ENCODE assay signal across 8 mouse cellular contexts in genomic region chr4:135219652-135220051, GRCm38 (mm10). TPM values are rescaled to one million over a fixed set of nuclear protein-coding genes. Genes with fewer than 3 reads are reported as not detected.
DNase-seq lines count a peak whose midpoint lies in the region; ATAC-seq and TF ChIP-seq lines count a peak whose summit lies in the region.

No protein-coding gene starts in this region.

- 67% methylated on average over 4 of the region's 4 CpGs for WGBS in midbrain, embryonic 10.5 days
- 60% methylated on average over 4 of the region's 4 CpGs for WGBS in midbrain, embryonic 13.5 days
- 61% methylated on average over 4 of the region's 4 CpGs for WGBS in limb, embryonic 11.5 days

- DNase-seq in midbrain, embryonic 10.5 days (ENCODE audit: low spot score), result peak; percentile 43
- peak; percentile 37 for DNase-seq in cerebellum, adult 8-10 months
- DNase-seq in gastrocnemius, adult 18-20 months (ENCODE audit: low spot score), result peak; percentile 80
- peak; percentile 73 to 86 for DNase-seq in kidney, adult 8-10 months
- peak; percentile 82 for DNase-seq in limb, embryonic 11.5 days (ENCODE audit: low spot score)
- peak; percentile 44 for DNase-seq in neural tube, embryonic 10.5 days (ENCODE audit: extremely low spot score, low spot score)

- H3K9me3 ChIP-seq in midbrain, embryonic 10.5 days (replicated peaks), result no peaks in the 10 kb centered on the region
- H3K9me3 ChIP-seq in midbrain, embryonic 13.5 days, result no peaks in the 10 kb centered on the region
- no peaks in the 10 kb centered on the region for H3K9me3 ChIP-seq in limb, embryonic 11.5 days (ENCODE audit: control insufficient read depth, low read length)

- no peak overlapping the region for H3K27ac ChIP-seq in midbrain, embryonic 10.5 days (replicated peaks)
- no peak overlapping the region for H3K27ac ChIP-seq in midbrain, embryonic 13.5 days
- H3K27ac ChIP-seq in limb, embryonic 11.5 days (replicated peaks; ENCODE audit: low read depth, low read length), result no peak overlapping the region
- no peak overlapping the region for H3K27ac ChIP-seq in testis, adult 2 months (ENCODE audit: control insufficient read depth, insufficient read depth, low read depth, low read length)

- peak; percentile 66; the same call in 1 of the 2 replicates for TF ChIP-seq CTCF in testis, adult 2 months (IDR thresholded peaks at IDR 0.05; ENCODE audit: control insufficient read depth, insufficient read depth, insufficient replicate concordance, low read depth, low read length)

- H3K36me3 ChIP-seq in midbrain, embryonic 10.5 days, result peaks cover 94% of the 10 kb centered on the region
- H3K36me3 ChIP-seq in midbrain, embryonic 13.5 days, result peaks cover 72% of the 10 kb centered on the region
- peaks cover 18% of the 10 kb centered on the region for H3K36me3 ChIP-seq in limb, embryonic 11.5 days (ENCODE audit: control insufficient read depth, insufficient read depth, low read length)
- peaks cover 3% of the 10 kb centered on the region for H3K36me3 ChIP-seq in testis, adult 2 months (ENCODE audit: control insufficient read depth, insufficient read depth, low read length)

- no peaks in the 10 kb centered on the region for H3K4me1 ChIP-seq in midbrain, embryonic 10.5 days
- H3K4me1 ChIP-seq in midbrain, embryonic 13.5 days (replicated peaks), result no peaks in the 10 kb centered on the region
- no peaks in the 10 kb centered on the region for H3K4me1 ChIP-seq in limb, embryonic 11.5 days (ENCODE audit: control insufficient read depth, insufficient read depth, low read length)
- no peaks in the 10 kb centered on the region for H3K4me1 ChIP-seq in testis, adult 2 months (ENCODE audit: control insufficient read depth, insufficient read depth, low read length)

- no peak for TF ChIP-seq POLR2A in testis, adult 2 months (IDR thresholded peaks at IDR 0.05; ENCODE audit: control insufficient read depth, low read depth, low read length)

- no peak overlapping the region for H3K9ac ChIP-seq in midbrain, embryonic 13.5 days (replicated peaks)
- H3K9ac ChIP-seq in limb, embryonic 11.5 days (ENCODE audit: low read length), result no peak overlapping the region

- ATAC-seq in midbrain, embryonic 13.5 days, result no peak
- ATAC-seq in limb, embryonic 11.5 days (ENCODE audit: insufficient number of reproducible peaks, low FRiP score, low TSS enrichment, low read depth), result no peak

- H3K4me2 ChIP-seq in midbrain, embryonic 13.5 days (replicated peaks), result no peak overlapping the region
- H3K4me2 ChIP-seq in limb, embryonic 11.5 days (ENCODE audit: low read depth, severe bottlenecking), result no peak overlapping the region

- H3K27me3 ChIP-seq in midbrain, embryonic 10.5 days (ENCODE audit: low read depth, poor library complexity, severe bottlenecking), result no peaks in the 10 kb centered on the region
- H3K27me3 ChIP-seq in midbrain, embryonic 13.5 days, result no peaks in the 10 kb centered on the region
- no peaks in the 10 kb centered on the region for H3K27me3 ChIP-seq in limb, embryonic 11.5 days (ENCODE audit: control insufficient read depth, insufficient read depth, low read length)
- H3K27me3 ChIP-seq in testis, adult 2 months (ENCODE audit: control insufficient read depth, insufficient read depth, low read length), result no peaks in the 10 kb centered on the region

- H3K4me3 ChIP-seq in midbrain, embryonic 10.5 days, result no peak overlapping the region
- H3K4me3 ChIP-seq in midbrain, embryonic 13.5 days (replicated peaks), result no peak overlapping the region
- H3K4me3 ChIP-seq in limb, embryonic 11.5 days (ENCODE audit: low read depth, low read length), result no peak overlapping the region
- no peak overlapping the region for H3K4me3 ChIP-seq in testis, adult 2 months (ENCODE audit: control insufficient read depth, low read depth, low read length)

RNA-seq across cellular contexts. Expression of gene Clic4, which starts 53.0 kb away (rescaled TPM):
- polyA plus RNA-seq in midbrain, embryonic 10.5 days (2016; fragmentation: Nextera tagmentation; extraction: Ambion mirVana), result 224 and 229 TPM in 2 replicates
- polyA plus RNA-seq in midbrain, embryonic 13.5 days (2015; fragmentation: Nextera tagmentation; extraction: Ambion mirVana), result 95.1 and 108 TPM in 2 replicates
- 10 to 100 TPM; 27.6 to 40.4 TPM for total RNA-seq in gastrocnemius, adult 18-20 months (2021)
- polyA plus RNA-seq in limb, embryonic 11.5 days (2014; fragmentation: Nextera tagmentation; extraction: Ambion mirVana), result 141 and 161 TPM in 2 replicates
- polyA plus RNA-seq in testis, adult 2 months (2012; rRNA removed), result 20.9 and 21.0 TPM in 2 replicates
